Mouse (Mus musculus) megakaryocyte-erythroid progenitor cell, adult 5-6 weeks (primary cell): ENCODE data around the gene Ugt3a2. TPM values are rescaled to one million over a fixed set of nuclear protein-coding genes. Genes with fewer than 3 reads are reported as not detected.

Experiments
- ATAC-seq: replicated peaks from 2 replicates; pipeline ENCODE4 v1.8.0; 2016; ENCODE audit warnings: mild to moderate bottlenecking, inconsistent platforms; ENCODE audit not compliant: severe bottlenecking, poor library complexity, low FRiP score, low TSS enrichment
- total RNA-seq, 2 experiments: library from RNA; stranded (forward) in 1 of 2; stranded (reverse) in 1 of 2; fragments of 200-1000, 215-1000 nt in 1 of 2; fragments of >200 nt in 1 of 2; fragmentation: Nextera tagmentation in 1 of 2; gene quantifications; 2 replicates each; pipeline ENCODE4 v1.2.3; 2014 to 2017

Ugt3a2 gene
- not detected in 2 replicates for total RNA-seq (2014; fragmentation: Nextera tagmentation)
- total RNA-seq (2017) = not detected in 2 replicates

- ATAC-seq = no peak
Observed at GRCm38 (mm10) chr15:9335341-9335740, at the start of gene Ugt3a2. TSS of gene Ugt3a2 (plus strand) at chr15:9335550.

- no peak for ATAC-seq
Observed at GRCm38 (mm10) chr15:9289660-9290059, 45.7 kb upstream of the Ugt3a2 start.

GRCm38 (mm10) chr15:9305978-9306692 is 29.2 kb upstream of the Ugt3a2 start:
- ATAC-seq = no peak

- ATAC-seq = no peak
Observed at GRCm38 (mm10) chr15:9334596-9334995, 754 bp upstream of the Ugt3a2 start.

- ATAC-seq = no peak
Observed at GRCm38 (mm10) chr15:9336616-9337015, 1.3 kb downstream of the Ugt3a2 start.

GRCm38 (mm10) chr15:9337021-9337420 is 1.7 kb downstream of the Ugt3a2 start:
- no peak for ATAC-seq

GRCm38 (mm10) chr15:9348739-9349138 is 13.4 kb downstream of the Ugt3a2 start:
- ATAC-seq = no peak

- ATAC-seq = no peak
Observed at GRCm38 (mm10) chr15:9362801-9363200, 27.5 kb downstream of the Ugt3a2 start.

GRCm38 (mm10) chr15:9368774-9369173 is 33.4 kb downstream of the Ugt3a2 start:
- ATAC-seq = no peak

GRCm38 (mm10) chr15:9376281-9376680 is 40.9 kb downstream of the Ugt3a2 start:
- ATAC-seq = no peak

GRCm38 (mm10) chr15:9409475-9409874 is 74.1 kb downstream of the Ugt3a2 start:
- no peak for ATAC-seq

Other genes with a start within 250 kb of the Ugt3a2 start
- gene Lmbrd2, start 195.0 kb upstream of the Ugt3a2 start, total RNA-seq (2014; fragmentation: Nextera tagmentation) = 6.8 and 8.0 TPM in 2 replicates
- gene Lmbrd2, start 195.0 kb upstream of the Ugt3a2 start, total RNA-seq (2017) = 22.4 and 23.2 TPM in 2 replicates
- gene Skp2, start 180.1 kb upstream of the Ugt3a2 start, total RNA-seq (2014; fragmentation: Nextera tagmentation) = 30.6 and 31.0 TPM in 2 replicates
- gene Skp2, start 180.1 kb upstream of the Ugt3a2 start, total RNA-seq (2017) = 13.1 and 15.7 TPM in 2 replicates
- gene Ugt3a1, start 58.7 kb upstream of the Ugt3a2 start, total RNA-seq (2014; fragmentation: Nextera tagmentation) = not detected in 2 replicates
- not detected in 2 replicates for gene Ugt3a1, start 58.7 kb upstream of the Ugt3a2 start, total RNA-seq (2017)
- 3.1 TPM in 1 of 2 replicates, not detected in the other for gene Capsl, start 100.5 kb downstream of the Ugt3a2 start, total RNA-seq (2014; fragmentation: Nextera tagmentation)
- gene Capsl, start 100.5 kb downstream of the Ugt3a2 start, total RNA-seq (2017) = 2.8 TPM in 1 of 2 replicates, not detected in the other
- gene Il7r, start 194.6 kb downstream of the Ugt3a2 start, total RNA-seq (2014; fragmentation: Nextera tagmentation) = 4.2 and 8.8 TPM in 2 replicates
- gene Il7r, start 194.6 kb downstream of the Ugt3a2 start, total RNA-seq (2017) = 0.69 and 6.0 TPM in 2 replicates